Mouse (Mus musculus) intestine, embryonic 15.5 days (tissue): ENCODE data around the gene Fads2. TPM values are rescaled to one million over a fixed set of nuclear protein-coding genes. Genes with fewer than 3 reads are reported as not detected.

Experiments used
- ATAC-seq: fragments of 200-750 bp; cut with Nextera tagmentation; 2 replicates; pipeline ENCODE4 v1.8.0; 2017; ENCODE audit warnings: moderate TSS enrichment, moderate library complexity
- H3K27ac ChIP-seq: fragments of 300-500 bp; sonication (generic); 2 replicates; pipeline ENCODE4 v1.5.1; 2015; ENCODE audit warnings: mild to moderate bottlenecking, inconsistent platforms
- H3K27me3 ChIP-seq: fragments of 300-500 bp; sonication (generic); replicated peaks from 2 replicates; pipeline ENCODE4 v1.6.1; 2015; ENCODE audit warnings: inconsistent platforms
- H3K36me3 ChIP-seq: fragments of 300-500 bp; sonication (generic); 2 replicates; pipeline ENCODE4 v1.6.1; 2015; ENCODE audit warnings: inconsistent platforms
- H3K4me1 ChIP-seq: fragments of 300-500 bp; sonication (generic); replicated peaks from 2 replicates; pipeline ENCODE4 v1.6.1; 2015; ENCODE audit warnings: inconsistent platforms
- H3K4me2 ChIP-seq: fragments of 300-500 bp; sonication (generic); replicated peaks from 2 replicates; pipeline ENCODE4 v1.6.1; 2015; ENCODE audit warnings: mild to moderate bottlenecking, inconsistent platforms
- H3K4me3 ChIP-seq: fragments of 300-500 bp; sonication (generic); replicated peaks from 2 replicates; pipeline ENCODE4 v1.5.1; 2015; ENCODE audit warnings: inconsistent platforms
- H3K9ac ChIP-seq: fragments of 300-500 bp; sonication (generic); 2 replicates; pipeline ENCODE4 v1.6.1; 2015; ENCODE audit warnings: inconsistent platforms
- H3K9me3 ChIP-seq: fragments of 300-500 bp; sonication (generic); 2 replicates; pipeline ENCODE4 v1.6.1; 2016; ENCODE audit warnings: inconsistent platforms
- WGBS: fragments of 180-500 bp; shearing (Covaris S2); methylation state at CpG from one replicate; pipeline ENCODE4 v1.1.7; 2015; 5-methylcytosine and 5-hydroxymethylcytosine counted together
- polyA plus RNA-seq: library from polyadenylated mRNA; unstranded; fragments of >200 nt; fragmentation: Nextera tagmentation; extraction: Ambion mirVana; gene quantifications from 2 replicates; pipeline ENCODE4 v1.2.1, GENCODE M21; 2015

The Fads2 gene
- polyA plus RNA-seq, 1 experiment from 2014 or later: 194 TPM

- H3K27me3 ChIP-seq: no peaks in the 10 kb centered on the region
- no peaks in the 10 kb centered on the region for H3K9me3 ChIP-seq
- H3K4me1 ChIP-seq: peaks cover 6% of the 10 kb centered on the region; the same call in 1 of the 2 replicates
- peak; percentile 56 for ATAC-seq
- no peaks in the 10 kb centered on the region for H3K36me3 ChIP-seq
- H3K4me2 ChIP-seq: no peak overlapping the region
- WGBS: 43% methylated on average over 8 of the region's 8 CpGs
- no peak overlapping the region for H3K9ac ChIP-seq
- no peak overlapping the region for H3K27ac ChIP-seq
- H3K4me3 ChIP-seq: no peak overlapping the region
These were observed 68.2 kb downstream of the Fads2 start for GRCm38 (mm10) chr19:10033211-10033973.

- no peak overlapping the region for H3K4me3 ChIP-seq
- ATAC-seq: no peak
- 88% methylated on average over 2 of the region's 2 CpGs for WGBS
These were observed 71.8 kb downstream of the Fads2 start for GRCm38 (mm10) chr19:10029746-10030145.

GRCm38 (mm10) chr19:10025169-10025875, 76.2 kb downstream of the Fads2 start:
- peak; percentile 69 for ATAC-seq
- Histone ChIP-seq H3K27ac (peak overlapping the region; percentile 52), H3K9me3 (no peaks in the 10 kb centered on the region), H3K9ac (no peak overlapping the region), H3K36me3 (0 out of 2 replicates have a peak, but pooled peaks cover 3% of the 10 kb centered on the region), H3K4me1 (peaks cover 27% of the 10 kb centered on the region), H3K4me3 (no peak overlapping the region), H3K4me2 (peak overlapping the region; percentile 1; the same call in 1 of the 2 replicates), H3K27me3 (no peaks in the 10 kb centered on the region)
- WGBS: 19% methylated on average over 8 of the region's 8 CpGs

More at GRCm38 (mm10) chr19:10029746-10030145, 71.8 kb downstream of the Fads2 start:
- no peak overlapping the region for H3K9ac ChIP-seq
- 0 out of 2 replicates have a peak, but pooled peaks cover 3% of the 10 kb centered on the region for H3K36me3 ChIP-seq
- no peaks in the 10 kb centered on the region for H3K27me3 ChIP-seq
- H3K27ac ChIP-seq: no peak overlapping the region
- peaks cover 15% of the 10 kb centered on the region for H3K4me1 ChIP-seq
- no peak overlapping the region for H3K4me2 ChIP-seq
- no peaks in the 10 kb centered on the region for H3K9me3 ChIP-seq

GRCm38 (mm10) chr19:10023304-10023758, 78.2 kb downstream of the Fads2 start:
- H3K27me3 ChIP-seq: no peaks in the 10 kb centered on the region
- H3K9me3 ChIP-seq: no peaks in the 10 kb centered on the region
- H3K27ac ChIP-seq: peak overlapping the region; percentile 49
- H3K4me1 ChIP-seq: peaks cover 38% of the 10 kb centered on the region
- ATAC-seq: no peak
- no peak overlapping the region for H3K9ac ChIP-seq
- no peak overlapping the region for H3K4me3 ChIP-seq
- H3K36me3 ChIP-seq: 0 out of 2 replicates have a peak, but pooled peaks cover 3% of the 10 kb centered on the region
- WGBS: 62% methylated on average over 9 of the region's 9 CpGs
- H3K4me2 ChIP-seq: no peak overlapping the region

GRCm38 (mm10) chr19:10022414-10023303, 78.9 kb downstream of the Fads2 start:
- no peak overlapping the region for H3K4me3 ChIP-seq
- H3K27ac ChIP-seq: peak overlapping the region; percentile 49
- no peaks in the 10 kb centered on the region for H3K9me3 ChIP-seq
- no peak overlapping the region for H3K9ac ChIP-seq
- peaks cover 42% of the 10 kb centered on the region for H3K4me1 ChIP-seq
- ATAC-seq: 0 out of 2 replicates have a peak, but pooled peaks have one; percentile 22
- no peaks in the 10 kb centered on the region for H3K27me3 ChIP-seq
- WGBS: 65% methylated on average over 5 of the region's 5 CpGs
- 0 out of 2 replicates have a peak, but pooled peaks cover 3% of the 10 kb centered on the region for H3K36me3 ChIP-seq
- no peak overlapping the region for H3K4me2 ChIP-seq

- Histone ChIP-seq H3K9ac (no peak overlapping the region), H3K27me3 (no peaks in the 10 kb centered on the region), H3K27ac (no peak overlapping the region), H3K4me3 (no peak overlapping the region), H3K36me3 (0 out of 2 replicates have a peak, but pooled peaks cover 3% of the 10 kb centered on the region), H3K9me3 (no peaks in the 10 kb centered on the region), H3K4me2 (no peak overlapping the region), H3K4me1 (peaks cover 42% of the 10 kb centered on the region)
- no peak for ATAC-seq
- 80% methylated on average over 2 of the region's 2 CpGs for WGBS
These were observed 79.6 kb downstream of the Fads2 start for GRCm38 (mm10) chr19:10021981-10022380.

- Histone ChIP-seq H3K4me2 (peak overlapping the region; percentile 88), H3K36me3 (no peaks in the 10 kb centered on the region), H3K27me3 (no peaks in the 10 kb centered on the region), H3K9ac (peak overlapping the region; percentile 72; the same call in 1 of the 2 replicates), H3K4me1 (peaks cover 38% of the 10 kb centered on the region), H3K4me3 (peak overlapping the region; percentile 57), H3K27ac (no peak overlapping the region), H3K9me3 (no peaks in the 10 kb centered on the region)
- no peak for ATAC-seq
- WGBS: 65% methylated on average over 4 of the region's 4 CpGs
These were observed 82.3 kb downstream of the Fads2 start for GRCm38 (mm10) chr19:10019214-10019760.

- 1% methylated on average over 3 of the region's 3 CpGs for WGBS
- H3K9me3 ChIP-seq: no peaks in the 10 kb centered on the region
- H3K4me1 ChIP-seq: peaks cover 46% of the 10 kb centered on the region
- no peak for ATAC-seq
- H3K4me3 ChIP-seq: peak overlapping the region; percentile 57
- H3K36me3 ChIP-seq: no peaks in the 10 kb centered on the region
- peak overlapping the region; percentile 88 for H3K4me2 ChIP-seq
- peak overlapping the region; percentile 72 for H3K9ac ChIP-seq
- no peaks in the 10 kb centered on the region for H3K27me3 ChIP-seq
- H3K27ac ChIP-seq: 0 out of 2 replicates have a peak overlapping the region, but pooled peaks have one; percentile 9
These were observed 83.1 kb downstream of the Fads2 start for GRCm38 (mm10) chr19:10018527-10018818.

- H3K4me2 ChIP-seq: peak overlapping the region; percentile 88
- no peaks in the 10 kb centered on the region for H3K27me3 ChIP-seq
- peak overlapping the region; percentile 72 for H3K9ac ChIP-seq
- 8% methylated on average over 44 of the region's 44 CpGs for WGBS
- ATAC-seq: peak; percentile 96
- peaks cover 47% of the 10 kb centered on the region for H3K4me1 ChIP-seq
- 0 out of 2 replicates have a peak overlapping the region, but pooled peaks have one; percentile 9 for H3K27ac ChIP-seq
- H3K36me3 ChIP-seq: no peaks in the 10 kb centered on the region
- H3K9me3 ChIP-seq: no peaks in the 10 kb centered on the region
- H3K4me3 ChIP-seq: peak overlapping the region; percentile 57
These were observed 83.7 kb downstream of the Fads2 start for GRCm38 (mm10) chr19:10017637-10018526.

- Histone ChIP-seq H3K4me3 (no peak overlapping the region), H3K27me3 (no peaks in the 10 kb centered on the region), H3K4me1 (peaks cover 44% of the 10 kb centered on the region), H3K4me2 (no peak overlapping the region), H3K27ac (no peak overlapping the region), H3K9ac (no peak overlapping the region), H3K9me3 (no peaks in the 10 kb centered on the region), H3K36me3 (no peaks in the 10 kb centered on the region)
- 74% methylated on average over 4 of the region's 4 CpGs for WGBS
- ATAC-seq: no peak
These were observed 85.4 kb downstream of the Fads2 start for GRCm38 (mm10) chr19:10016151-10016550.

- peaks cover 44% of the 10 kb centered on the region for H3K4me1 ChIP-seq
- H3K9me3 ChIP-seq: no peaks in the 10 kb centered on the region
- no peak for ATAC-seq
- peak overlapping the region; percentile 52 for H3K4me2 ChIP-seq
- no peak overlapping the region for H3K4me3 ChIP-seq
- H3K27ac ChIP-seq: no peak overlapping the region
- H3K36me3 ChIP-seq: no peaks in the 10 kb centered on the region
- H3K27me3 ChIP-seq: no peaks in the 10 kb centered on the region
- no peak overlapping the region for H3K9ac ChIP-seq
- WGBS: 67% methylated on average over 4 of the region's 4 CpGs
These were observed 86.1 kb downstream of the Fads2 start for GRCm38 (mm10) chr19:10015442-10015841.
